Mouse (Mus musculus): Measurements from ENCODE around the gene Pelp1.

Pelp1 gene

DNA sequence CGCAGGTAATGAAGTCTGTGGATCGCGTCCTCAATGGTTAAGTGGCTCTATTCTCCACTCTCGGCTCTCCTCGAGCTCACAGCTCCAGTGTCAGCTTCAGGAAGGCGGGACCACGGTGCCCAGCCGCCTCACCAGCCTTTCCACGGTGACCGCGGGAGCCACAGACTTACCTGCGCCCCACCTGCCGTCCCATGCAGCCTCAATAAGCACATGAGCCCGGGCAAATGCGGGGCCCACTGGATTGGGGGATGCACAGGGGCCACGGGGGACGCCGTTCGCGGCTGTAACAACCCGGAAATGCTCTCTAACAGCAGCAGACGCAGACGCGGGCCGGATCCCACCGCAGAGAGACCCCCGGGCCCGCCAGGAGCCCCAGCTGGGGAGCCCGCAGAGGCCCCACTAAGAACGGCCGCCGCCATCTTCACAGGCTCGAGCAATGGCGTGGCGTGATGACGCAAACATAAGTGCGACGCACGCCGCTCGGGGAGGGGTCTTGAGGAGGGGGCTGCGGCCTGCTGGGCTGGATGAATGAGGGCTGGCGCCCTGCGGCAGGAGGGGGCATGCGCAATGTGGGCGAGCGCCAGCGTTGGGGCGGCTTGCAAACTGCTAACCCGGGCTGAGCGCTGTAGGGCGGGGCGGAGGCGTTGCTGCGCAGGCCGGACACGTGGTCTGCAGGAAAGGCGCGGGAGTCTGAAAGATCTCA lies at the start of gene Pelp1:
Gene Pelp1 (minus strand): TSS at position 438 of the 703 bp plus-strand sequence.
- DNase-seq (ENCODE audit: inconsistent ontology term), result peak; percentile 95

DNA sequence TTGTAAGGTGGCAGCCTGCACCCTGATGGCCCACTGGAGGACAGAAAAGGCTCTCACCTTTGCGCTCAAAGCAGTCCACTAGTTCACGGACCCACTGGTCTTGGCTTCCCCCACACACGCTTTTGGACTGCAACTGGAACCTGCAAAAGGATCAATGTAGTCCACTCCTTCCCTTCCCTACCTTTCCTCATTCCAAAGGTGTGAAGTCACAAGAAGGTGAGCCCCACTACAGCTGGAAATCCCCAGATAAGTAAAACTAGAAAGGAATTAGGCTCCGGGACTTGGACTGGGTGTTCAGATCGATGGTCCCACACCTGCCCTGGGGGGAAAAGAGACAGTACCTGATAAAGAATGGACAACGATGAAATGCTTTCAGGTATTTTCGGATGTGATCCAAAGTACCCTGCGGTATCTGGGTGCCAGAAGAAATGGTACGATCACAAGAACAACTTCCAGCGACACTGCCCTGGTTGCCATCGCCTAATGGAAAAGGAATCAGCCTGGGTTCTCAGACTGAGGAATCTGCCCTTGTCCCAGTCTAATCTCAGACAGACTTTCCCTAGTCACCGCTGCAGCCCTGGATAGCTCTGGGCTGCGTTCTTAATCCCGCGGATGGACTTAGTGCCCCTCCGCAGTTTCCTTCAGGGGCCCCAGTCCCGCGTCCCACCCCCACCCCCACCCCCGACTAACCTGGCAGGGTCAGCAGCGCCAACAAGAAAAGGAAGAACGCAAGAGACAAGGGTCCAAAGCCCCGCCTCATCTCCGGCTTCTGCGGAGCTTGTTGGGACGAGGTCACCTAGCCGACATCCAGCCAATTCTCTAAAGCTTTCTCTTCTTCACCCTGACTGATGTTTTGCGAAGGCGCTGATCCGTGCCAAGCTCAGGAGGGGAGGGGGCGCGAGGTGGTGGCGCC lies 49.1 kb upstream of the Pelp1 start, which contains the start of gene Zmynd15:
Gene Zmynd15 (plus strand): TSS at position 746 of the 913 bp plus-strand sequence.
- DNase-seq (ENCODE audit: inconsistent ontology term), result no peak

DNA sequence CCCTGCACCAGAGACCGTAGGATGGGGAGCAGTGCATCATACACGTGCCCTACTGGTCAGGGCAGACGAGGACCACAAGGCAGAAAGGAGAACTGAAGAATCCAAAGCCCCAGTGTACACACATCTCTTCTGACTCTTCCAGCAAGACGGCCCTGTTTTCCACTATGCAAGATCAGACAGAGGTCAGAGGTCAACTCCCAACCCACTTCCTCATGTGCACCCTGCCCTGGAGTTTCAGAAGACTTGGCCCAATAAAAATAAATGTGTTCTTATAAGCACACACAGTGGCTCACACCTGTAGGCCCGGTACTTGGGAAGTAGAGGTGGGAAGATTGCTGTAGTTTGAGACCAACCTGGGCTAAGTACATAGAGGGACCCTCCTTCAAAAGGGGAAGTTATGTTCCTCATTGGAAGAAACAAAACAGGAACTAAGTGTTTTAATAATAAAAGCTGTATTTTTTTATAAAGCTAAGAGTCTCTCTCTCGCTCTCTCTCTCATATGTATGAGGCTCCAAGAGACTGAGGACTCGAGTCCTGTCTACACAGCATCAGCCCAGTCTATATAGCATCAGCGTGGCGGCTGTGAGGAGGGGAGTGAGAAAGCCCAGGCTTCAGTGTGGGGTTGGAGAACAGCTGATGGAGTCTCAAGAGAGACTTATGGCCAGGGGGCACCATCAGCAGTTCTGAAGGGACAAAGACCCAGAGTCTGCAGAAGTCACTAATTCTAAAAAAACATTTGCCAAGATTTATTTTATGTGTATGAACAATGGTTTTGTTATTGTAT lies 43.6 kb upstream of the Pelp1 start:
- no peak for DNase-seq (ENCODE audit: inconsistent ontology term)

DNA sequence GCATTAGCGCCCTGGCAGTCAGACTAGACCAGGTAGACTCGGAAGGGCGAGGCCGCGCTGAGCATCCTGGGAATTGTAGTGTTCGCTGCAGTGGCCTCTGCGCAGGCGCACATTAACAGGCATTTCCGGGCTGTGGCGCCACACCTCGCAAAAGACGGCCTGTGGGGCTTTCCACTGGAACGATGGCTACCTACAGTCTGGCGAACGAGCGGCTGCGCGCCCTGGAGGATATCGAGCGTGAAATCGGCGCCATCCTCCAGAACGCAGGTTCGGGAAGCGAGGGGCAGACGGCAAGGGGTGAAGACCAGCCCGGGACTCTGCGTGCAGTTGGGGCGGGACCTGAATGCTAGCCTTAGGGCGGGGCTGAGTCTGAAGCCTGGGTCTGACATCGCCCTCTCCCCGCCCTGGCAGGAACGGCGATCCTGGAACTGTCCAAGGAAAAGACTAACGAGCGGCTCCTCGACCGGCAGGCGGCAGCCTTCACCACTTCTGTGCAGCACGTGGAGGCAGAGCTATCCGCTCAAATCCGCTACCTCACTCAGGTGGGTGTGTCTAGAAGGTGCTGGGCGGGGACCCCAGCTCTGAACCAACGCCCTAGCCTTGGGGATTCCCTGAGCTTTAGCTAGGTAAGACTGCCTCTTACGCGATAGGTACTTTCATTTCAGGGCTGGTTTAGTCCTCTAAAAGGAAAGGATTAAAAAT lies 42.1 kb upstream of the Pelp1 start, which contains the start of gene Med11:
Gene Med11 (plus strand): TSS at position 123 of the 702 bp plus-strand sequence.
- DNase-seq (ENCODE audit: inconsistent ontology term), result peak; percentile 97

DNA sequence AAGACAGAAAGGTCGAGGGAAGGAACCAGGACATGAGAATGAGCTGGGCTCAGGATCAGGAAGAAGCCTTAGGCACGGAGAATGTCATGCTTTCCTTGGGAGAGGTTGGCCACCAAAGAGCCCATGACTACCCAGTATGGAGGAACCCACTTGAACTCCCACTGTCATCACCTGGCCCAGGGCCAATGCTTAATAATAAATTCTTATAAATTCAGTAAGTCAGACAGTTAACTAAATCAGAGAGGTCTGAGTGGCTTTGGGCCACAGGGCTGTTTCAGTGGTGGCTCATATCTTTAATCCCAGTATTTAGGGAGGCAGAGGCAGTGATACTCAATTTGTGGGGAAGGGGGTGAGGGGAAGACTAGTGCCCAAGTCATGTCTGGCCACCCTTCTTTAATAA lies 41.1 kb upstream of the Pelp1 start:
- DNase-seq (ENCODE audit: inconsistent ontology term), result no peak

DNA sequence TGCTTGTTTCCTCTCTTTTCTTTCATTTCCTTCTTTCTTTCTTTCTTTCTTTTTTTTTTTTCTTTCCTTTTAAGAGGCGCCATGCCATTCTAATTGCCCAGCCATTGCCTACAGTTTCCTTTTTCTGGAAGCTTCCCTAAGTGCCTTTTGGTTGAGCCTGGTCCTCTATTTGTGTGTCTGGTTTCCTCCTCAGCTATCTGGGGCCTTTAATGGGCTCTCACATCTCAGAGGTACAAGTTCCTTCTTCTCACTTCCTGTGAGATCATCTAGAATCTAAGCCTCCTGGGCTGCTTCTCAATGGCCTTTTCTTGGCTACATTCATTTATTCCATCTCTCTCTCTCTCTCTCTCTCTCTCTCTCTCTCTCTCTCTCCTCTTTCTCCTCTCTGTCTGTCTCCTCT lies 37.5 kb upstream of the Pelp1 start:
- DNase-seq (ENCODE audit: inconsistent ontology term), result no peak

DNA sequence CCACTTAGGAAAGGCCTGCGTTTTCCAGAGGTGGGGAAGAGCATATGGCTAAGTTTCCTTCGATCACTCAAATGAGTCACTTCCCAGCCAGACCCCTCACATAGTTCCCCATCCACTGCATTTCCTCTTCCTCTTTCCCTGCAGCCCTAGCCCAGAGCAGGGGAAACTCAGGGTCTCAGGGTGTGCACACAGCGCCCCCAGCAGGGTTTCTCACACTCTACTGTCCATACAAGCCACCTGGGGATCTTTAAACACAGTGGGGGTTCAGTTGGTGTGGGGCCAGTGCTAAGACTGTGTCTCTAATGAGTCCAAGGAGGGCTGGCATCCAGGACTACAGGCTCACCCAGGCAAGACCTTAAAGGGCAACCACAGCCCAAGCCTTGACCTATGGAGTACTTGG lies 36.9 kb upstream of the Pelp1 start:
- no peak for DNase-seq (ENCODE audit: inconsistent ontology term)

DNA sequence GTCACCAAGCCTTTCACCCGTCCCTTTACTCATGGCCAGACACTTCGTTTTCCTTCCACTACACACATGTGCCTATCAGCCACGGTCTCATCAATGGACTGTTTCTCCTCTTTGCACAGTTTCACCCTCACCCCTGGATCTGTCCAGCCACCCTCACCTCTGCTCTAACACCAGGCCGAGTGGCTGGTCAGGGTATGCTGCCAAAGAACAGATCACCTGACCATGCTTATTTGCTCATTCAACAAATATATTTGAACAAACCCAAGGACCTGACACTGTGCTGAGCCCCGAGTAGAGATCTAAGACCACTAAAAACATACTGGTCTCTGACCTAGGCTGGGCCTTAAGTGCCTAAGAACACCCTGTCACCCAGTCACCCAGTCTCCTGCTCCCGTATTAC lies 34.8 kb upstream of the Pelp1 start:
- no peak for DNase-seq (ENCODE audit: inconsistent ontology term)

DNA sequence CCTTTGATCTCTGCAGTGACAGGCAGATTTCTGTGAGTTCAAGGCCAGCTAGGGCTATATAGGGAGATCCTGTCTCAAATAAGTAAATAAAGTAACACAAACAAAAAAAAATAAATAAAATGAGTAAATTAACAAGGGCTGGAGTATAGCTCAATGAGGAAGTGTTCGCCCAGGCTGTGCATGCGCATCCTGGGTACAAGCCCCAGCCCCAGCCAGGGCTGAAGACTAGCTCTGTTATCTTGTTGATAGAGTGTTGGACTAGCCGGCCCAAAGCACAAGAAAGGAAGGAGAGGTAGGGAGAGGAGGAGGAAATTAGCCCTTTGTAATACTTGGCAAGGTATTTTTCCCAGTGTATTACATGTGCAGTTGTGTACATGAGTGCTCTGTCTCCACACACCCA lies 34.1 kb upstream of the Pelp1 start:
- DNase-seq (ENCODE audit: inconsistent ontology term), result no peak

DNA sequence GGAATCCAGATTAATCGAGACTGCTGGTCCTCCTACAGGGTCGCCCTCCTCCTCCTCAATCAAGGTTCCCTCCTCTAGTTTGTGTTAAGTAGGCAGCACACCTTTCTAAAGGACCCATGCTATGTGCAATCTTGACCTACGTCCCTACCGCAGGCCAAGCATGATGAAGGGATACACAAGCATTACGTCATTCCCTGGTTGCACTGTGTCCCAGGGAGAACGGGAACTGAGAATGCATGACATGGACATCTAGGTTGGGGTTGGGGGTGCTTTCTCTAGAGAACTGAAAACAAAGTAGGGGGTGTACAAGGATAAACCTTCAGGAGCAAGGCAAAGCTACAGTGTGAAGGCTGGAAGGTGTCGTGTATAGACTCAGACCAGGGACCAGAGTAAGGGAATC lies 32.1 kb upstream of the Pelp1 start:
- no peak for DNase-seq (ENCODE audit: inconsistent ontology term)

DNA sequence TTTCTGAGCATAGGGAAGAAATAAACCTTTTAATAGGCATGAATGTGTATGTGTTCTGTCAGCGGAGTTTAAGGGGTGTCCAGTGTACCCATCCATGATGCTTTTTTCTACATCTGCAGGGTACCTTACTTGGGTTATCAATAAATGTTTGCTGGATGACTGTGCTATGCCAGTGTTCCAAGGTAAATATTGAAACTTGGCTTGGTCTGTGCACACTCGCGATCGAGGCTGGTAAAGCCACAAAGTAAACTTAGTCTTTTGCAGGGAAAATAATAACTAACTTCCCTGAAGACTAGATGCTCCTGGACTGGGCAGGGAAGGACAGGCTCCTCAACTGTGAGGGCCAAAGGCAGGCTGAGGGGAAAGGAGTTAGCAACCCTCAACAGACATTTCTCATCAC lies 30.8 kb upstream of the Pelp1 start:
- DNase-seq (ENCODE audit: inconsistent ontology term), result no peak

DNA sequence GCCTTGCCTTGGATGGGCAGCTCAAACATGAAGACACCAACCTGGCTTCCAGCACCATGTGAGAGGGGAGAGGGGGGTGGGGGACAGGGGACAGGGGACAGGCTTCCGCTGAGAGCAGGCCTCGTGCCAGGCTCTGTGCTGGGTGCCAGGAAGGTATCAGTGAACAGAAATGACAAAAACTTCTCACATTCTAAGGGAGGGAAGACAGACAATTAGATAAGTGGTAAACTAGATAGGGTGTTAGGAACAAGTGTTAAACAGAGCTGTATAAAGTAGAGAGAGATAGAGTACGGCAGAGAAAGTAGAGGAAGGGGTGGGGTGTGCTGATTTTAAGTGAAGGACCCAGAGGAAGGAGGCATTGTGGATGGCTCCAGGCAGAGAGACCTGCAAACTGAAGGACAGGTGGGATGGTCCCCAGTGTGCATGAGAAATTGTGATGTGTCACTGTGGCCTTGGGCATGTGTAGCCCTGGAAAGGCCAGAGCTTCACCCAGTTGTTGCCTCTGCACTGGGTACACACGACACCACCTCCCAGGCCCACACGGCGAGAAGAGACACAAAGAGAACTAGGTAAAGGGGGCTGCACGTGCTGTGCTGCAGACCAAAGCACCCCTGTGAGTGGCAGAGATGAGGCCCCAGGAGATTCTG lies 29.0 kb upstream of the Pelp1 start:
- DNase-seq (ENCODE audit: inconsistent ontology term), result no peak

DNA sequence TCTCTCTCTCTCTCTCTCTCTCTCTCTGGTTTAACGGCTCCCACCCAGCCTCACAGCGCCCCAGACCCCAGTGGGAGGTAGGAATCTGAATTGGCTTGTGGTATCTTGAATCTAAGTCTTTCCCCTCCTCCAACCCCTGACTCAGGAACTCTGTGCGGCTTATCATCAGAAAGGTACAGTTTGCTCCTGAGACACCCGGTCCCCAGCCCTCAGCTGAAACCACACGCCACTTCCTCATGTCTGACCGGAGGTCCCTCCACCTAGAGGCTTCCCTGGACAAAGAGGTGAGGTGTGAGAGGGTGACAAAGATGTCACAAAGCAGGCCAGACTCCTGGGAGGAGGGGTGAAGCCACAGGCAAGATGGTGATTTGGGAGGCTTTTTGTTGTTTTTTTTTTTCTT lies 27.6 kb upstream of the Pelp1 start:
- DNase-seq (ENCODE audit: inconsistent ontology term), result no peak

DNA sequence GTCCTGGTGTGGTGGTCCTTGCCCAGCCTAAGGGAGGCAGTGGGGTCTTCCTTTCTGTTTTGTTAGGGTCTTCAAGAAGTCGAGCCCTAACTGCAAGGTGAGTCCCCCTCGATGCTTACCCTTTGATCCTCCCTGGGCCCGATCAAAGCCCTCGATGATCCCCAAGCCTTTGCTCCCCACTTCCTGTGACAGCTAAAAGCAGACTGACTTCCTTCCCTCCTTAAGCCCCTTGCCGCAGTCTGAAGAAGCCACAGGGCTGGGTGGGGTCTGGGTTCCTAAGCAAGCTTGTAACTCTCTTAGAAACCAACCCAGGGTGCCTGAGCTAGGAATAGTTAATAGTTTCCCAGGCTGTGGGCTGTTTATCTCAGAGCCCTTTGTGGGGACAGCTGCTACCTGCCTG lies 25.6 kb upstream of the Pelp1 start:
- no peak for DNase-seq (ENCODE audit: inconsistent ontology term)

DNA sequence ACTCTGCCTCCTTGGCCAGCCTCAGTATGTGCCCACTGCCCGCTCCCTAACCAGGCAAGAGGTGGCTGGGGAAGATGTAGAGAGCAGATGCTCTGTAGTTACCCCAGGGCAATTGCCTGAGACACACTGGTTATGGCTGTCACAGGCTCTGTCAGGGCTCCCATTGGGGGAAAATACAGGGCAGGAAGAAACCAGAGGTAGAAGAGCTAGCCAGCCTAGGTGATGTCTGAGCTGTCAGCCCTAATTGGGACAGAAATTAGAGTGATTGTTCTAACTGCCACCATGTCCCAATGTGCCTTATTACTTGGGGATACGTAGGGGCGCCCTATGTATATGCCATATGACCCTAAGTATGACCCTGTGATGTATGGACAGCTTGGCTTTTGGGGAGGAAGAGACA lies 24.1 kb upstream of the Pelp1 start:
- DNase-seq (ENCODE audit: inconsistent ontology term), result no peak

DNA sequence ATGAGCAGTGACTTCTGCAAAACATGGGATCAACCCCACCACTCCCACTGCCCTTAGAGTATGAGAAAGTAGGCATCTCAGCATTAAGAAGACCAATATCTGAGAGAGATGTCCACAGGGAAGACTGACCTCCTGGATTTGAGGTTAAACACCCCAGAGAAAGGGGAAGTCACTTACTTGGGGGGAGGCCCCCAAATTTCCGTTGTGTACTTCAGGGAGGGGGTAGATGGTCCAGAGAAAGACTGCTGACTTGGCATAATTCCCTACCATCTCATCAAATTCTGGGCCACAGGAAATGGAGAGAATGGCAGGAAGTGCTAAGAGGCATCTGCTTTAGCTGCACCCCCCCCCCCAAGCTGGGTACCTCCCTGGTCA lies 23.7 kb upstream of the Pelp1 start:
- DNase-seq (ENCODE audit: inconsistent ontology term), result no peak

DNA sequence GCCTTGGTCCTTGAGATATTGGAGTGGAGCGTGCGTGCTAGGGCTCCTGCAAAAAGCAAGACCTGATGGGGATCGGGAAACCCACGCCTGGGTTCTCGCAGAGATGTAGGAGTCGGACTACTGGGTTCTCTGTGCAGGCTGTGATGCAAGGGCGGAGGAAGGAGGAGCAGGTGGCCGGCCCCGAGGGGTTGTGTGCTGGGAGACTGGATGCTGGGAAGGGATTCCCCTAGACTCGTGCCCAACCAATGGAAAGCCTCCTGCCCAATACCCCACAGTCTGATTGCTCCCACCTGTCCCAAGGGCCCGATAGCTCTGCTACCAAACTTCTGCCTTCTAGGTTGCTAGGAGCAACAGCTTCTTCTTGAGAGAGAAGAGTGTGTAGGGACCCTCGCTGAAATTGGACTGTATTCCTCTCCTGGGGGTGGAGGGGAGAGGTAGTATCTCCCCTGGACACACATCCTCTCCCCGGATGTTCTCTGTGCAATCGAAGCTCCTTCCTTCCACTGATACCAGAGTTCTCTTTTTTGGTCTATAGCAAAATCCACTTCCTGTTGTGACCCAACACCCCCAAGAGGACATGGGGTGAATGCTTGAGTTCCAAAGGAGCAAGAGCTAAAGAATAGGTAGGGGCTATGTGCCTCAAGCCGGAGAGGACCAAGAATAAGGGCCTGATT lies 23.2 kb upstream of the Pelp1 start:
- no peak for DNase-seq (ENCODE audit: inconsistent ontology term)

DNA sequence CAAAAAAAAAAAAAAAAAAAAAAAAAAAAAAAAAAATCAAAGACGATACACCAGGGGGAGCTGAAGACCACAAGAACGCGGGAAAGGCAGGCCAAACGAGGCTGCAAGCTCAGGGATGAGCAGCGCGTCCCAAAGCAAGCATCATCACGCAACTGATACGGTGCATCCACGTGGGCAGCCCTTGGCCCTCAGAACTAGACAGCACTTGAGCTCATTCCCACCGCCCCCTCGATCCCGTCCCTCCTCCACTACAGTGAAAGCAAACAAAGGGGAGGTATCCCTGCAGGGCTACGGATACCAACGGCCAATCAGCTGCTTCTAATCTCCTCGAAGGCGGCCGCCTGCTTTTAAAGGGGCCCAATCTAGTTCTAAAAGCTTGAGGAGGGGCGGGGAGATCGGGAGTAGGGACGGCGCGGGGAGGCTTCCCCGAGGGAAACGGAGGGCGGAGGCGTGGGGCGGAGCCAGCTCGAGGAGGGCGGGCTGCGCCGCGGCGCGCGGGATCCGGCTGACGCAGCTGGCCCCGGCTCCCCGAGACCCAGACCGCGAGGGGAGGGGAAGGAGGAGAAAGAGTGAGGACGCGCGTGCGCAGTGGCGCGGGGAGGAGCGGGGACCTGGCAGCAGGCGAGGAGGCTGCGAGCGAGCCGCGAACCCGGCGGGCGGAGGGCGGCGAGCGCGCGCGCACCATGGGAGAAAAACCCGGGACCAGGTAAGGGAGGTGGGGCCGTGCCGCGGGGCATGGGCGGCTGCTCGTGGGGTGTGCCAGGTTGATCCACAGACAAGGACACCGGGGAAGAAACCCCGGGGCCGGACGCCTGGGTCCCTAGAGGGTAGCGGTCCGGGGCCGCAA lies 22.4 kb upstream of the Pelp1 start, which contains the start of gene Arrb2:
Gene Arrb2 (plus strand): TSS at position 588 of the 847 bp plus-strand sequence.
- peak; percentile 99 for DNase-seq (ENCODE audit: inconsistent ontology term)

DNA sequence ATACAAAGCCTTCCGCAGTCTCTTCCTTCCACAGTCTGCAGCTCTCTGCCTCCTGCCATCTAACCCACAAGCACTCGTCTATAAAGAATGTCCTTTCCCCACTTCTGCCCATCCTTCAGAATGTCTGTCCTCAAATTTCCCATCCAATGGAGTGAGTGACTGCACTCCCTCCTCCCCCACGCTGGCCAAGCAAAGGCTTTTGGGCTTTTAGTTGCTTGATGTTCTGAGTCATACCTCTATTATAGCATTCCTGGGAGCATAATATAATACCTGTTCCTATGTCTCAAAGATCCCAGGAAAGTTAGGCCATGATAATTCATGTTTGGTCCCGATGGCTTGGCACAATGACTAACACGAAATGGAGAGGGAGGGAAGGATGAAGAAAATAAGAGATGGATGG lies 21.7 kb upstream of the Pelp1 start:
- DNase-seq (ENCODE audit: inconsistent ontology term), result no peak
